Mouse (Mus musculus) frontal cortex, adult 2 months (tissue): Measurements from ENCODE around the gene Smim23. TPM values are rescaled to one million over a fixed set of nuclear protein-coding genes. Genes with fewer than 3 reads are reported as not detected.
A peak's percentile ranks its signal among the peaks of the same experiment; 100 is the strongest.

Source experiments
- DNase-seq, 2 experiments: peaks; one replicate each; pipeline ENCODE4 v3.0.0; 2022; ENCODE audit warnings: low spot score in 1 of 2; ENCODE audit errors: extremely low spot score in 1 of 2
- polyA plus RNA-seq: library from polyadenylated mRNA; depleted of rRNA; stranded (reverse); fragments of >200 nt; gene quantifications from 2 replicates; pipeline ENCODE4 v1.2.3, GENCODE M21; 2012; rRNA removed

Smim23 gene
- polyA plus RNA-seq: not detected in 2 replicates

GRCm38 (mm10) chr11:32824505-32824904 lies at the start of gene Smim23:
Smim23 (minus strand) TSS chr11:32824605.
- DNase-seq: no peak

GRCm38 (mm10) chr11:32868619-32869383 lies 44.4 kb upstream of the Smim23 start:
- no peak for DNase-seq

- DNase-seq: peak in 1 of 2 experiments; percentile 13
Measured at GRCm38 (mm10) chr11:32864615-32865014, 40.2 kb upstream of the Smim23 start.

- DNase-seq: no peak
Measured at GRCm38 (mm10) chr11:32857418-32857879, 33.0 kb upstream of the Smim23 start.

- DNase-seq: no peak
Measured at GRCm38 (mm10) chr11:32846682-32847222, 22.3 kb upstream of the Smim23 start.

- DNase-seq: no peak
Measured at GRCm38 (mm10) chr11:32841169-32841568, 16.8 kb upstream of the Smim23 start.

GRCm38 (mm10) chr11:32840256-32840655 lies 15.9 kb upstream of the Smim23 start:
- DNase-seq: no peak

GRCm38 (mm10) chr11:32835022-32835421 lies 10.6 kb upstream of the Smim23 start:
- DNase-seq: no peak

- no peak for DNase-seq
Measured at GRCm38 (mm10) chr11:32834367-32834918, 10.0 kb upstream of the Smim23 start.

GRCm38 (mm10) chr11:32817566-32817965 lies 6.8 kb downstream of the Smim23 start:
- no peak for DNase-seq

- peak; percentile 11 to 51 for DNase-seq
Measured at GRCm38 (mm10) chr11:32814286-32814685, 10.1 kb downstream of the Smim23 start.

- DNase-seq: no peak
Measured at GRCm38 (mm10) chr11:32809091-32809490, 15.3 kb downstream of the Smim23 start.

GRCm38 (mm10) chr11:32805958-32806357 lies 18.4 kb downstream of the Smim23 start:
- peak in 1 of 2 experiments; percentile 69 for DNase-seq

GRCm38 (mm10) chr11:32803658-32804057 lies 20.7 kb downstream of the Smim23 start:
- no peak for DNase-seq

- no peak for DNase-seq
Measured at GRCm38 (mm10) chr11:32801715-32802114, 22.7 kb downstream of the Smim23 start.

- no peak for DNase-seq
Measured at GRCm38 (mm10) chr11:32800929-32801375, 23.5 kb downstream of the Smim23 start.

- DNase-seq: no peak
Measured at GRCm38 (mm10) chr11:32798445-32798844, 26.0 kb downstream of the Smim23 start.

- peak in 1 of 2 experiments; percentile 15 for DNase-seq
Measured at GRCm38 (mm10) chr11:32794759-32795445, 29.5 kb downstream of the Smim23 start.

GRCm38 (mm10) chr11:32786201-32786600 lies 38.2 kb downstream of the Smim23 start:
- DNase-seq: no peak

GRCm38 (mm10) chr11:32785591-32786147 lies 38.7 kb downstream of the Smim23 start:
- DNase-seq: no peak

- DNase-seq: no peak
Measured at GRCm38 (mm10) chr11:32782724-32783123, 41.7 kb downstream of the Smim23 start.
